Mouse (Mus musculus): ENCODE measurements around the gene Bmp8b. TPM values are rescaled to one million over a fixed set of nuclear protein-coding genes. Genes with fewer than 3 reads are reported as not detected.
"Not testable (repeated sequence)": the region's sequence is repeated elsewhere in the genome, so short reads cannot be mapped to it uniquely, and the experiment has no call there.

The Bmp8b gene
- polyA plus RNA-seq, 1 experiment from 2014 or later = not detected

DNA sequence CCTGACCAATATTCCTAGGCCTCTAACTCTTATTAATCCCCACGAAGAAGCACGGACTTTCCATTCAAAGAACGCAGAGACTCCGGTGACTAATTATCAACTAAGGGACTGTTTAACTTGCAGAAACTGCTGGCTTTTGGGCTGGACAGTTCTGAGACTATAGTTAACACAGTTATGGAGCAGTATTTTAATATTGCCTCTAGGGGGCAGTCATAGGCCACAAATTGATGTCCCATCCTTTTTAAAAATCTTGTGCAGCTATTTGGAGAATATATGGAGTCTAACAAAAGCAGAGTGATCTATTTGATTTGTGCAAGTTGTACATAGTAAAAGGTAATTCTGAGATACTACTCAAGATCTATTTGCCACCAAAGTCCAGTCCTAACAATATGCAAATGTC lies 50.0 kb downstream of the Bmp8b start:
- WGBS = 26% methylated on average over 4 of the region's 4 CpGs
- DNase-seq (ENCODE audit: low spot score) (peak; percentile 62), ATAC-seq (ENCODE audit: low FRiP score) (no peak)
- Histone ChIP-seq H3K36me3 (ENCODE audit: control insufficient read depth, insufficient read depth, low read length) (no peaks in the 10 kb centered on the region), H3K27ac (ENCODE audit: low read depth, low read length) (no peak overlapping the region), H3K4me2 (replicated peaks; ENCODE audit: low read depth, low read length) (no peak overlapping the region), H3K4me3 (ENCODE audit: low read depth, low read length) (no peak overlapping the region), H3K9ac (ENCODE audit: low read depth, low read length) (no peak overlapping the region), H3K27me3 (ENCODE audit: control insufficient read depth, insufficient read depth, low read length) (no peaks in the 10 kb centered on the region), H3K9me3 (ENCODE audit: control insufficient read depth, low read length) (no peaks in the 10 kb centered on the region), H3K4me1 (replicated peaks; ENCODE audit: control insufficient read depth, insufficient read depth, low read length) (no peaks in the 10 kb centered on the region)

DNA sequence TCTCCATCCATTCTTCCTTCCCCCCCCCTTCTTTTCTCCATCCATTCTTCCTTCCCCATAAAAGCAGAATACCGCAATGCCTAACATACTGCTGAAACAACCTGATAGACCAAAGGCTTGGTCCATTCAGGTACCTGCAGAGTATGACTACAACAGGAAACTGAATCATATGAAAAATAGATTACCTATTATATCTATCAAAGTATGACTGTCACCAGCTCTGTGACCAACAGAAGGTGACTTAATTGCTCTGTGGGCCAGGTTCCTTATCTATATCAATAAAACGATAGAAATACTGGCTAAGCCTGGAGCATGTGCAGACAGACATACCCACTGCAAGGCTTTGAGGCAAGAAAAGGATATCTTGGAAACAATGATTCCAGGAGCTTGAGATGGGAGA lies 50.5 kb downstream of the Bmp8b start:
- H3K27ac ChIP-seq (ENCODE audit: low read depth, low read length) = no peak overlapping the region
- H3K4me3 ChIP-seq (ENCODE audit: low read depth, low read length) = no peak overlapping the region
- H3K9me3 ChIP-seq (ENCODE audit: control insufficient read depth, low read length) = no peaks in the 10 kb centered on the region
- no peak for DNase-seq (ENCODE audit: low spot score)
- WGBS = 75% methylated on average over 2 of the region's 2 CpGs
- no peak overlapping the region for H3K4me2 ChIP-seq (replicated peaks; ENCODE audit: low read depth, low read length)
- H3K9ac ChIP-seq (ENCODE audit: low read depth, low read length) = no peak overlapping the region
- no peaks in the 10 kb centered on the region for H3K36me3 ChIP-seq (ENCODE audit: control insufficient read depth, insufficient read depth, low read length)
- ATAC-seq (ENCODE audit: low FRiP score) = no peak
- H3K4me1 ChIP-seq (replicated peaks; ENCODE audit: control insufficient read depth, insufficient read depth, low read length) = no peaks in the 10 kb centered on the region
- no peaks in the 10 kb centered on the region for H3K27me3 ChIP-seq (ENCODE audit: control insufficient read depth, insufficient read depth, low read length)

DNA sequence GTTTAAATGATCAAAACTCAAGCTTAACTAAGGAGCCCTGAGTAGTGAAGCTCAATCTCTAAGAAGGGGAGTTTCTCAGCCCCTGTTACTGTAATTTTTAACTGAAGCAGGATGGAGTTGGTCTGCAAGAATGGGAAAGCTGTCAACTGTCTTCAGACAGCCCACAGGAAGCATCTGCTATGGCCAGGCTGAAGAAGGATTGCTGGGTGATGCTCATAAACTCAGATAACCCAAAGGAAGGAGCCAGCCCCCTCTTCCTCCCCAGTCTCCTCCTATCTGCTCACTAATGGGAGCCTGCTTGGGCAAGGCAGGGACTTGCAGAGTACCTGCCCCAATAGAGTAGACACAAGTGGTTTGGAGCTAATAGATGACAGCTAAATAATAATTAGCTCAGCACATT lies 50.9 kb downstream of the Bmp8b start:
- Histone ChIP-seq H3K27ac (ENCODE audit: low read depth, low read length) (no peak overlapping the region), H3K4me2 (replicated peaks; ENCODE audit: low read depth, low read length) (no peak overlapping the region), H3K4me3 (ENCODE audit: low read depth, low read length) (no peak overlapping the region), H3K36me3 (ENCODE audit: control insufficient read depth, insufficient read depth, low read length) (no peaks in the 10 kb centered on the region), H3K4me1 (replicated peaks; ENCODE audit: control insufficient read depth, insufficient read depth, low read length) (no peaks in the 10 kb centered on the region), H3K9me3 (ENCODE audit: control insufficient read depth, low read length) (no peaks in the 10 kb centered on the region), H3K27me3 (ENCODE audit: control insufficient read depth, insufficient read depth, low read length) (no peaks in the 10 kb centered on the region), H3K9ac (ENCODE audit: low read depth, low read length) (no peak overlapping the region)
- DNase-seq (ENCODE audit: low spot score) (no peak), ATAC-seq (ENCODE audit: low FRiP score) (no peak)

DNA sequence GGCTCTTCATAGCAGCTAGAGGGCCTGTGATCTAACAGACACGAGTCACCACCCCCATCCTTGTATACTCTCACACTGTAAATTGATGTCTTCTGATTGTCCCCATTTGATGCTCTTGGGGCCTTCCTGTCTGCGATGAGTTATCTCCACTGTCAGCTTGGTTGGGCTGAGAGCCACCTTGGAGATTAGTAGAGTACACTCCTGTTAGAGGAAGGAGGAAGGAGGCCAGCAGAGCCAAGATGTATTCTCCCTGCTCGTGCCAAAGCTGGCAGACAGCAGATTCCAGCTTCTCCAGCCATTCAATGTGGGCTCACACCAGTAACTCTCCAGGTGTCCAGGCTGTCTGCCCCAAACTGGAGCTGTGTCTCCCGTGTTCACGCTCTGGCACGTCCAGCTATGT lies 55.6 kb downstream of the Bmp8b start:
- Histone ChIP-seq H3K27ac (ENCODE audit: low read depth, low read length) (no peak overlapping the region), H3K9ac (ENCODE audit: low read depth, low read length) (no peak overlapping the region), H3K4me1 (replicated peaks; ENCODE audit: control insufficient read depth, insufficient read depth, low read length) (no peaks in the 10 kb centered on the region), H3K4me3 (ENCODE audit: low read depth, low read length) (no peak overlapping the region), H3K36me3 (ENCODE audit: control insufficient read depth, insufficient read depth, low read length) (no peaks in the 10 kb centered on the region), H3K9me3 (ENCODE audit: control insufficient read depth, low read length) (no peaks in the 10 kb centered on the region), H3K4me2 (replicated peaks; ENCODE audit: low read depth, low read length) (no peak overlapping the region), H3K27me3 (ENCODE audit: control insufficient read depth, insufficient read depth, low read length) (no peaks in the 10 kb centered on the region)
- WGBS = 89% methylated on average over 6 of the region's 6 CpGs
- no peak for ATAC-seq (ENCODE audit: low FRiP score)
- no peak for DNase-seq (ENCODE audit: low spot score)

DNA sequence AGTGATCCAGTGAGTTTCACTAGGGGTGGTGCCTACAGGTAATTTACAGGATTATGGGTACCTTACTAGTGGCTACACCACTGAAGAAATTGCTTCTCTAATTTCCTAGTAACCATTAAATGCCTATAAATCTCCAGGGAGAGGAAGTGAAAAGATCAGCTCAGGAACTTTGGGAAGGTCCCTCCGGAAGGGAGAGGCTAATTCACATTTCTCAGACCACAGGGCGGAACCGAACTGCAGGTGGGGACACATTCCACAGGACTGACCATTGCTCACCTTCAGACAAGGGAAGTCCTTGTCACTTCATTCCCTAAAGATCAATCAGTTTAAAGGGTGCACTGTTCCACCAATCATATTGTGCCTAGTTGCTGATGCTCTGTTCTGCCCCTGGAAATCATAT lies 56.3 kb downstream of the Bmp8b start:
- ATAC-seq (ENCODE audit: low FRiP score); H3K27ac ChIP-seq (ENCODE audit: low read depth, low read length); H3K27me3 ChIP-seq (ENCODE audit: control insufficient read depth, insufficient read depth, low read length); H3K9ac ChIP-seq (ENCODE audit: low read depth, low read length); H3K4me3 ChIP-seq (ENCODE audit: low read depth, low read length); H3K4me1 ChIP-seq (replicated peaks; ENCODE audit: control insufficient read depth, insufficient read depth, low read length); DNase-seq (ENCODE audit: low spot score); H3K9me3 ChIP-seq (ENCODE audit: control insufficient read depth, low read length); H3K4me2 ChIP-seq (replicated peaks; ENCODE audit: low read depth, low read length); H3K36me3 ChIP-seq (ENCODE audit: control insufficient read depth, insufficient read depth, low read length): not testable (repeated sequence)
- WGBS = 83% methylated on average over 3 of the region's 3 CpGs

DNA sequence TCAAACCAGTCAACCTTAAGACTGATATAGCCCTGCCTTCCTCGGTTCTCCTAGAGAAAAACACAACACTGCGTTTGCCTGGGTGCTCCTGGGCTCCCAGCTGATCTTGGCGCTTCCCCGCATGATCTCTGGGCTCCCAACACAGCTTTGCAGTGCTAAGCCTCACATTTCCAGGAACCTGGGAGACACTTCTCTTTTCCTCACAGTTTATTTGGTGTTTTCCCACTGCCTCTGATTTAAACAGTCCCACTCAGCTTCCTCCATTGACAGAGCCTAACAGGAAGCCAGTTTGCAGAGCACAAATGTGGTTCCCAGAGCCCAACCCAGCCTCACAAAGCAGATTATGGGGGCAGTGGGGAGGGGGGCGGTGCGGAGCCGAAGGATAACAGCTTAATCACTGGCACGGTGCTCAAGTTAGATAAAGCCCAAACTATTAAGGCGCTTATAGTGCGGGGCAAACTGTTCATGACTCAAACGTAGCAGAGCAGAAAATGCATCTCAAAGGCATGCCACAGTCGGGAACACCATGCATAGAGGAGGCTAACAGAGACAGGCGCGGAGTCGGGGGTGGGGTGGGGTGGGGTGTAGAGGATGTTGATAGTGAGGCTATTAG lies 57.4 kb downstream of the Bmp8b start:
- Histone ChIP-seq H3K27ac (ENCODE audit: low read depth, low read length) (no peak overlapping the region), H3K9me3 (ENCODE audit: control insufficient read depth, low read length) (no peaks in the 10 kb centered on the region), H3K36me3 (ENCODE audit: control insufficient read depth, insufficient read depth, low read length) (no peaks in the 10 kb centered on the region), H3K4me2 (replicated peaks; ENCODE audit: low read depth, low read length) (no peak overlapping the region), H3K9ac (ENCODE audit: low read depth, low read length) (no peak overlapping the region), H3K4me1 (replicated peaks; ENCODE audit: control insufficient read depth, insufficient read depth, low read length) (no peaks in the 10 kb centered on the region), H3K4me3 (ENCODE audit: low read depth, low read length) (no peak overlapping the region), H3K27me3 (ENCODE audit: control insufficient read depth, insufficient read depth, low read length) (no peaks in the 10 kb centered on the region)
- ATAC-seq (ENCODE audit: low FRiP score) (no peak), DNase-seq (ENCODE audit: low spot score) (no peak)
- WGBS = 28% methylated on average over 15 of the region's 15 CpGs

DNA sequence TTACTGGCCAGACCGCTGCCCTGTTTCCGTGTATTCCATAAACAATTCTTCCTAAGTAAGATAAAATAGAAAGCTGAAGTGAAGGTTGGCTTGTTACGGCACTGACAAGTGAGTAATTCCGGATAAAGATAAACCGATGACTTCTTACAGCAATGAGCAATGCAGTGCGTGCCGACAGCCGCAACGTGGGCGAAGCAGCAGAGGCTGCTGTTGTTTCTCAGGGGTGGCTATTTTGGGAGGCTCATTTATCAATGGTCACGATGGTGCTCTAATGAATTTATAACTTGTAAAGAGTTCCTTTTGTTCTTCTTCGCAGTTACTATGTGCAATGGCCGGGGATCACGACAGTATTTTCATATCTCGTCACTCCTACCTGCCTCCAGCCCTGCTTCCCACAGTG lies 59.2 kb downstream of the Bmp8b start:
- Histone ChIP-seq H3K27me3 (ENCODE audit: control insufficient read depth, insufficient read depth, low read length) (no peaks in the 10 kb centered on the region), H3K4me3 (ENCODE audit: low read depth, low read length) (no peak overlapping the region), H3K27ac (ENCODE audit: low read depth, low read length) (no peak overlapping the region), H3K9ac (ENCODE audit: low read depth, low read length) (no peak overlapping the region), H3K4me2 (replicated peaks; ENCODE audit: low read depth, low read length) (no peak overlapping the region), H3K9me3 (ENCODE audit: control insufficient read depth, low read length) (no peaks in the 10 kb centered on the region), H3K36me3 (ENCODE audit: control insufficient read depth, insufficient read depth, low read length) (no peaks in the 10 kb centered on the region), H3K4me1 (replicated peaks; ENCODE audit: control insufficient read depth, insufficient read depth, low read length) (no peaks in the 10 kb centered on the region)
- ATAC-seq (ENCODE audit: low FRiP score) = no peak
- WGBS = 89% methylated on average over 15 of the region's 15 CpGs
- DNase-seq (ENCODE audit: low spot score) = no peak

DNA sequence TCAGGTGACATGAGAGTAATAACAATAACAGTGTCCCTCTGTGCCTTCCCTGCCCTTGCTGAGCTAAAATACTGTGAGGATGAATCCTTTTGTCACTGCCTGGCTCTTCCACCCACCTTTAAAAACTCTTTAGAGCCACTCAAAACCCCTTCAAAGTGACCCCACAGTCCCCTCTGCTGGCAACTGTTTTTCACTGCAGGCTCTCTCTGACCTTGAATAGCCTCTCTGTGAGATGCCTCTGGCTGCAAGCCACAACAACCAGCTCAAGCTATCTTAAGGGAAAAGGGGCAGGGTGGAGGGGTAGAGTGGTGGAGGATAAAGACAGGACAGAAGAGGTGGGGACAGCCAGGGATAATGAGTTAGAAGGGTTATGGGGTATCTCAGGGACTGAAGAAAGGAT lies 66.8 kb downstream of the Bmp8b start:
- Histone ChIP-seq H3K4me2 (replicated peaks; ENCODE audit: low read depth, low read length) (no peak overlapping the region), H3K4me1 (replicated peaks; ENCODE audit: control insufficient read depth, insufficient read depth, low read length) (no peaks in the 10 kb centered on the region), H3K9me3 (ENCODE audit: control insufficient read depth, low read length) (no peaks in the 10 kb centered on the region), H3K27ac (ENCODE audit: low read depth, low read length) (no peak overlapping the region), H3K36me3 (ENCODE audit: control insufficient read depth, insufficient read depth, low read length) (no peaks in the 10 kb centered on the region), H3K9ac (ENCODE audit: low read depth, low read length) (no peak overlapping the region), H3K4me3 (ENCODE audit: low read depth, low read length) (no peak overlapping the region), H3K27me3 (ENCODE audit: control insufficient read depth, insufficient read depth, low read length) (no peaks in the 10 kb centered on the region)
- DNase-seq (ENCODE audit: low spot score) (no peak), ATAC-seq (ENCODE audit: low FRiP score) (no peak)
